Mouse (Mus musculus) fibroblast of lung, adult 2 months (primary cell): ENCODE measurements around the gene Mtfr1l.

ENCODE experiments used
- DNase-seq: peaks from one replicate; pipeline ENCODE4 v3.0.0-alpha.2; 2011; ENCODE audit warnings: low read depth

Gene Mtfr1l

GRCm38 (mm10) chr4:134488211-134488610 lies 47.0 kb downstream of the Mtfr1l start:
- no peak for DNase-seq

GRCm38 (mm10) chr4:134485151-134485900 lies 49.9 kb downstream of the Mtfr1l start:
- DNase-seq: no peak

- DNase-seq: no peak
Measured at GRCm38 (mm10) chr4:134484231-134484630, 51.0 kb downstream of the Mtfr1l start.

- DNase-seq: no peak
Measured at GRCm38 (mm10) chr4:134483696-134484095, 51.5 kb downstream of the Mtfr1l start.

GRCm38 (mm10) chr4:134483078-134483688 lies 52.0 kb downstream of the Mtfr1l start:
- no peak for DNase-seq

- peak; percentile 64 for DNase-seq
Measured at GRCm38 (mm10) chr4:134482442-134482841, 52.7 kb downstream of the Mtfr1l start.

GRCm38 (mm10) chr4:134481270-134481669 lies 53.9 kb downstream of the Mtfr1l start:
- DNase-seq: no peak

- DNase-seq: no peak
Measured at GRCm38 (mm10) chr4:134480864-134481263, 54.3 kb downstream of the Mtfr1l start.

- DNase-seq: no peak
Measured at GRCm38 (mm10) chr4:134479839-134480238, 55.3 kb downstream of the Mtfr1l start.

- peak; percentile 71 for DNase-seq
Measured at GRCm38 (mm10) chr4:134478031-134478430, 57.2 kb downstream of the Mtfr1l start.

GRCm38 (mm10) chr4:134476899-134477298 lies 58.3 kb downstream of the Mtfr1l start:
- no peak for DNase-seq
